Comparison of ENCODE assay signal across 26 mouse cellular contexts in the genomic region with DNA sequence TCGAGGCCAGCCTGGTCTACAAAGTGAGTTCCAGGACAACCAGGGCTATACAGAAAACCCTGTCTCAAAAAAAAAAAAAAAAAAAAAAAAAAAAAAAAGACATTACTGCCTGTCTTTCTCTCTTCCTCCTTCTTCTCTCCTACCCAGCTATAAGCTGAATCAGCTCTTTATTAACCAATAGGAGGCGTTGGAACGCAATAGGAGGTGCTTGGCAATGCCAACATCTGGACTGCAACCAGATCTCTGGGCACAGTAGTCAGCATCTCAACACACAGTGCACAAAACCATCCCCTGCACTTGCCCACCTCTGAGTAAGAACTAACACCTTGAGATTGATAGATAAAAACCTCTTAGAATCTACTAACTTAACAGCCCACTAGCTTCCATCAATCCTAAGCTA.
"Had no signal": no experiment of that assay in that cellular context is flagged by ENCODE, and none has a peak within 500 bp of the region (broad histone marks: within the 10 kb centered on the region; RNA-seq: fewer than 3 reads in every experiment).

No protein-coding gene starts in this region.

- H3K36me3 ChIP-seq: heart, embryonic 13.5 days; heart, embryonic 15.5 days; intestine, embryonic 15.5 days; limb, embryonic 10.5 days; limb, embryonic 12.5 days had no signal

- ATAC-seq: hindbrain, embryonic 16.5 days; inflammation-experienced regulatory T-cells, adult 6 months; intestine, embryonic 15.5 days; intestine, postnatal 0 days had no signal

- H3K9ac ChIP-seq: heart, embryonic 13.5 days; heart, embryonic 15.5 days; hindbrain, embryonic 14.5 days; intestine, embryonic 15.5 days; limb, embryonic 12.5 days; liver, embryonic 14.5 days had no signal

- H3K4me1 ChIP-seq: heart, embryonic 13.5 days; heart, embryonic 15.5 days; intestine, embryonic 15.5 days; limb, embryonic 10.5 days; limb, embryonic 12.5 days had no signal

- H3K9me3 ChIP-seq: heart, embryonic 13.5 days; heart, embryonic 15.5 days; intestine, embryonic 15.5 days; limb, embryonic 10.5 days; limb, embryonic 12.5 days had no signal

- H3K4me3 ChIP-seq: gastrocnemius, adult 2 months; heart, embryonic 13.5 days; heart, embryonic 15.5 days; intestine, embryonic 15.5 days; layer of hippocampus, adult 2 months; left cerebral cortex, adult 2 months; limb, embryonic 10.5 days; limb, embryonic 12.5 days had no signal

- H3K27me3 ChIP-seq: heart, embryonic 13.5 days; heart, embryonic 15.5 days; intestine, embryonic 15.5 days; limb, embryonic 12.5 days had no signal

- DNase-seq: gastrocnemius, adult 2 months; gastrocnemius, postnatal 10 days; gastrocnemius, postnatal 25 days; heart, adult 18-20 months; heart, postnatal 14 days; heart, postnatal 36 days; kidney, adult 18-20 months; kidney, adult 8-10 months; kidney, postnatal 10 days; kidney, postnatal 25 days; kidney, postnatal 4 days; liver had no signal

- H3K27ac ChIP-seq: gastrocnemius, adult 2 months; heart, embryonic 13.5 days; heart, embryonic 15.5 days; hindbrain, embryonic 14.5 days; intestine, embryonic 15.5 days; layer of hippocampus, adult 2 months; left cerebral cortex, adult 2 months; limb, embryonic 10.5 days; limb, embryonic 12.5 days; liver, embryonic 14.5 days had no signal

- H3K4me2 ChIP-seq: heart, embryonic 11.5 days; heart, embryonic 13.5 days; heart, embryonic 15.5 days; hindbrain, embryonic 14.5 days; intestine, embryonic 15.5 days; limb, embryonic 12.5 days; liver, embryonic 11.5 days had no signal
